Comparison of ENCODE assay signal across 23 mouse cellular contexts in the genomic region with DNA sequence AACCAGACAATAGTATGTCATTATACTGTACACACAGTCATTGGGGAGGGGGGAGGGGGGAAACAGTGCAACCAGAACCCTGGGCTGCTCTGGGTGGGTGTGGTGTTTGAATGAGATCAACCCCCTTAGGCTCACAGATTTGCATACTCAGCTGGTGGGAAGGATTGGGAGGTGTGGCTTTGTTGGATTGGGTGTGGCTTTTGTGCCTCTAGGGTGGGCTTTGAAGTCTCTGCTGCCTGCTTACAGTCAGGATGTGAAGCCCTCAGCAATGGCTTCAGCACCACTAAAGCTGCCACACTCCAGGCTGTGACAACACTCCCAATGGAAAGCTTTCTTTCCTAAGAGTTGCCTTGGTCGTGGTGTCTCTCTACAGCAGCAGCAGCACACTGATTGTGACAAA. TPM values are rescaled to one million over a fixed set of nuclear protein-coding genes. Genes with fewer than 3 reads are reported as not detected.
"Had no signal": no experiment of that assay in that cellular context is flagged by ENCODE, and none has a peak within 500 bp of the region (broad histone marks: within the 10 kb centered on the region; RNA-seq: fewer than 3 reads in every experiment).

No protein-coding gene starts in this region.

- H3K27me3 ChIP-seq: liver, embryonic 13.5 days; liver, embryonic 15.5 days; lung, embryonic 15.5 days; megakaryocyte, embryonic 14.5 days; midbrain, embryonic 13.5 days; neural tube, embryonic 13.5 days; neural tube, embryonic 15.5 days had no signal

- DNase-seq: liver, embryonic 13.5 days; liver, postnatal 0 days; lung, adult 2 months; lung, postnatal 14 days; lung, postnatal 36 days; retina, postnatal 1 day; right cerebral cortex, adult 18-20 months; thymus, adult 18-20 months; thymus, postnatal 25 days had no signal

- H3K27ac ChIP-seq: liver, embryonic 13.5 days; liver, embryonic 15.5 days; lung, embryonic 15.5 days; macrophage; midbrain, embryonic 13.5 days; neural tube, embryonic 13.5 days; neural tube, embryonic 15.5 days had no signal

- H3K4me3 ChIP-seq: liver, embryonic 13.5 days; liver, embryonic 15.5 days; lung, embryonic 15.5 days; megakaryocyte, embryonic 14.5 days; midbrain, embryonic 13.5 days; myocyte; neural tube, embryonic 13.5 days; neural tube, embryonic 15.5 days had no signal

- H3K4me1 ChIP-seq: lung, embryonic 15.5 days; midbrain, embryonic 13.5 days; neural tube, embryonic 13.5 days; neural tube, embryonic 15.5 days had no signal

- H3K9me3 ChIP-seq: liver, embryonic 13.5 days; liver, embryonic 15.5 days; lung, embryonic 15.5 days; megakaryocyte, embryonic 14.5 days; midbrain, embryonic 13.5 days; neural tube, embryonic 13.5 days; neural tube, embryonic 15.5 days had no signal

- H3K9ac ChIP-seq: liver, embryonic 13.5 days; liver, embryonic 15.5 days; liver, postnatal 0 days; lung, embryonic 15.5 days; midbrain, embryonic 13.5 days; neural tube, embryonic 13.5 days; neural tube, embryonic 15.5 days had no signal

- H3K4me2 ChIP-seq: liver, embryonic 13.5 days; liver, embryonic 15.5 days; lung, embryonic 15.5 days; midbrain, embryonic 11.5 days; midbrain, embryonic 13.5 days; neural tube, embryonic 13.5 days; neural tube, embryonic 15.5 days had no signal

- ATAC-seq: liver, postnatal 0 days; lung, postnatal 0 days; midbrain, embryonic 13.5 days had no signal

RNA-seq across cellular contexts. Expression of a gene that starts 57.2 kb away (rescaled TPM):
- total RNA-seq: megakaryocyte progenitor cell, adult 5-6 weeks; midbrain, postnatal 0 days had no signal
- polyA plus RNA-seq: lung, embryonic 15.5 days; macrophage; myocyte; neural tube, embryonic 11.5 days; stomach, embryonic 14.5 days had no signal
